Mouse (Mus musculus) heart, embryonic 16.5 days (tissue): ENCODE measurements around the gene Rcc1. TPM values are rescaled to one million over a fixed set of nuclear protein-coding genes. Genes with fewer than 3 reads are reported as not detected.

Experiments used
- ATAC-seq: fragments of 200-750 bp; cut with Nextera tagmentation; replicated peaks from 2 replicates; pipeline ENCODE4 v1.8.0; 2017; ENCODE audit warnings: moderate number of reproducible peaks; ENCODE audit not compliant: insufficient read depth, low FRiP score; ENCODE audit errors: extremely low read depth
- H3K27ac ChIP-seq: fragments of 300-500 bp; sonication (generic); 2 replicates; pipeline ENCODE4 v1.5.1; 2014; ENCODE audit warnings: mild to moderate bottlenecking, low read length, control low read depth, moderate library complexity
- H3K27me3 ChIP-seq: fragments of 300-500 bp; sonication (generic); 2 replicates; pipeline ENCODE4 v1.6.1; 2014; ENCODE audit warnings: low read length, mixed read lengths; ENCODE audit not compliant: control insufficient read depth, insufficient read depth
- H3K36me3 ChIP-seq: fragments of 300-500 bp; sonication (generic); 2 replicates; pipeline ENCODE4 v1.6.1; 2014; ENCODE audit not compliant: control insufficient read depth, insufficient read depth
- H3K4me1 ChIP-seq: fragments of 300-500 bp; sonication (generic); 2 replicates; pipeline ENCODE4 v1.6.1; 2014; ENCODE audit warnings: low read length, mixed read lengths; ENCODE audit not compliant: control insufficient read depth, insufficient read depth
- H3K4me2 ChIP-seq: fragments of 300-500 bp; sonication (generic); 2 replicates; pipeline ENCODE4 v1.6.1; 2014; ENCODE audit warnings: low read depth, mild to moderate bottlenecking, control low read depth, low read length
- H3K4me3 ChIP-seq: fragments of 300-500 bp; sonication (generic); 2 replicates; pipeline ENCODE4 v1.5.1; 2014; ENCODE audit warnings: mild to moderate bottlenecking, control low read depth, low read length
- H3K9ac ChIP-seq: fragments of 300-500 bp; sonication (generic); 2 replicates; pipeline ENCODE4 v1.6.1; 2014; ENCODE audit warnings: low read length, control low read depth
- H3K9me3 ChIP-seq: fragments of 300-500 bp; sonication (generic); replicated peaks from 2 replicates; pipeline ENCODE4 v1.6.1; 2016; ENCODE audit warnings: low read length; ENCODE audit not compliant: control insufficient read depth
- whole genome bisulfite sequencing: fragments of 180-500 bp; shearing (Covaris S2); extraction: QIAGEN DNeasy Blood & Tissue Kit; methylation state at CpG from one replicate; pipeline ENCODE4 v1.1.7; 2014; 5-methylcytosine and 5-hydroxymethylcytosine counted together
- polyA plus RNA-seq: library from polyadenylated mRNA; unstranded; fragments of >200 nt; fragmentation: Nextera tagmentation; extraction: Ambion mirVana; gene quantifications from 2 replicates; pipeline ENCODE4 v1.2.1, GENCODE M21; 2015

Rcc1 gene
- polyA plus RNA-seq, 1 experiment from 2014 or later = 44.4 TPM

- ATAC-seq = no peak
- whole genome bisulfite sequencing = 71% methylated on average over 7 of the region's 7 CpGs
- peaks cover 5% of the 10 kb centered on the region for H3K4me1 ChIP-seq
- H3K4me2 ChIP-seq = no peak overlapping the region
- no peak overlapping the region for H3K9ac ChIP-seq
- 0 out of 2 replicates have a peak, but pooled peaks cover 11% of the 10 kb centered on the region for H3K36me3 ChIP-seq
- H3K4me3 ChIP-seq = no peak overlapping the region
- no peaks in the 10 kb centered on the region for H3K9me3 ChIP-seq
- peak overlapping the region; percentile 16; the same call in 1 of the 2 replicates for H3K27ac ChIP-seq
- no peaks in the 10 kb centered on the region for H3K27me3 ChIP-seq
Observed at GRCm38 (mm10) chr4:132386846-132387245, 33.4 kb upstream of the Rcc1 start.

- H3K27me3 ChIP-seq = no peaks in the 10 kb centered on the region
- H3K9ac ChIP-seq = no peak overlapping the region
- H3K4me2 ChIP-seq = no peak overlapping the region
- H3K4me3 ChIP-seq = no peak overlapping the region
- H3K36me3 ChIP-seq = 0 out of 2 replicates have a peak, but pooled peaks cover 12% of the 10 kb centered on the region
- no peak overlapping the region for H3K27ac ChIP-seq
- ATAC-seq = no peak
- no peaks in the 10 kb centered on the region for H3K9me3 ChIP-seq
- H3K4me1 ChIP-seq = peaks cover 5% of the 10 kb centered on the region
- 61% methylated on average over 8 of the region's 8 CpGs for WGBS
Observed at GRCm38 (mm10) chr4:132385771-132386410, 32.5 kb upstream of the Rcc1 start.

GRCm38 (mm10) chr4:132383455-132383854 lies 30.1 kb upstream of the Rcc1 start:
- H3K4me1 ChIP-seq = peaks cover 5% of the 10 kb centered on the region
- no peak overlapping the region for H3K27ac ChIP-seq
- H3K4me3 ChIP-seq = no peak overlapping the region
- ATAC-seq = no peak
- 0 out of 2 replicates have a peak, but pooled peaks cover 12% of the 10 kb centered on the region for H3K36me3 ChIP-seq
- no peaks in the 10 kb centered on the region for H3K27me3 ChIP-seq
- 47% methylated on average over 3 of the region's 3 CpGs for WGBS
- H3K9ac ChIP-seq = no peak overlapping the region
- H3K4me2 ChIP-seq = no peak overlapping the region
- no peaks in the 10 kb centered on the region for H3K9me3 ChIP-seq

GRCm38 (mm10) chr4:132382296-132382695 lies 28.9 kb upstream of the Rcc1 start:
- no peaks in the 10 kb centered on the region; the same call in 1 of the 2 replicates for H3K4me1 ChIP-seq
- no peaks in the 10 kb centered on the region for H3K27me3 ChIP-seq
- H3K36me3 ChIP-seq = peaks cover 17% of the 10 kb centered on the region
- ATAC-seq = no peak
- H3K4me3 ChIP-seq = no peak overlapping the region
- H3K9ac ChIP-seq = no peak overlapping the region
- H3K9me3 ChIP-seq = no peaks in the 10 kb centered on the region
- 72% methylated on average over 4 of the region's 4 CpGs for WGBS
- H3K27ac ChIP-seq = no peak overlapping the region
- H3K4me2 ChIP-seq = no peak overlapping the region

GRCm38 (mm10) chr4:132380965-132381616 lies 27.7 kb upstream of the Rcc1 start:
- H3K27me3 ChIP-seq = no peaks in the 10 kb centered on the region
- peaks cover 25% of the 10 kb centered on the region for H3K36me3 ChIP-seq
- H3K4me3 ChIP-seq = no peak overlapping the region
- no peak overlapping the region for H3K27ac ChIP-seq
- no peak for ATAC-seq
- no peak overlapping the region for H3K9ac ChIP-seq
- H3K4me1 ChIP-seq = no peaks in the 10 kb centered on the region; the same call in 1 of the 2 replicates
- H3K9me3 ChIP-seq = no peaks in the 10 kb centered on the region
- H3K4me2 ChIP-seq = no peak overlapping the region
- 96% methylated on average over 2 of the region's 2 CpGs for WGBS

GRCm38 (mm10) chr4:132373820-132374219 lies 20.4 kb upstream of the Rcc1 start:
- no peak for ATAC-seq
- Histone ChIP-seq H3K27me3 (no peaks in the 10 kb centered on the region), H3K4me2 (no peak overlapping the region), H3K4me1 (no peaks in the 10 kb centered on the region), H3K4me3 (no peak overlapping the region), H3K36me3 (peaks cover 48% of the 10 kb centered on the region), H3K27ac (no peak overlapping the region), H3K9ac (no peak overlapping the region), H3K9me3 (no peaks in the 10 kb centered on the region)
- 100% methylated on average over 1 of the region's 1 CpGs for WGBS

- H3K4me2 ChIP-seq = no peak overlapping the region
- no peaks in the 10 kb centered on the region for H3K4me1 ChIP-seq
- H3K9ac ChIP-seq = no peak overlapping the region
- no peak overlapping the region for H3K27ac ChIP-seq
- peaks cover 44% of the 10 kb centered on the region for H3K36me3 ChIP-seq
- ATAC-seq = no peak
- no peak overlapping the region for H3K4me3 ChIP-seq
- no peaks in the 10 kb centered on the region for H3K27me3 ChIP-seq
- H3K9me3 ChIP-seq = no peaks in the 10 kb centered on the region
- 80% methylated on average over 8 of the region's 8 CpGs for WGBS
Observed at GRCm38 (mm10) chr4:132369953-132370750, 16.7 kb upstream of the Rcc1 start.

GRCm38 (mm10) chr4:132367480-132368201 lies 14.2 kb upstream of the Rcc1 start:
- 92% methylated on average over 18 of the region's 18 CpGs for WGBS
- Histone ChIP-seq H3K36me3 (peaks cover 59% of the 10 kb centered on the region), H3K4me1 (no peaks in the 10 kb centered on the region), H3K4me3 (no peak overlapping the region), H3K27ac (no peak overlapping the region), H3K27me3 (no peaks in the 10 kb centered on the region), H3K4me2 (no peak overlapping the region), H3K9me3 (no peaks in the 10 kb centered on the region), H3K9ac (no peak overlapping the region)
- ATAC-seq = no peak
